Mouse (Mus musculus): ENCODE results near the gene Zfp365.

DNA sequence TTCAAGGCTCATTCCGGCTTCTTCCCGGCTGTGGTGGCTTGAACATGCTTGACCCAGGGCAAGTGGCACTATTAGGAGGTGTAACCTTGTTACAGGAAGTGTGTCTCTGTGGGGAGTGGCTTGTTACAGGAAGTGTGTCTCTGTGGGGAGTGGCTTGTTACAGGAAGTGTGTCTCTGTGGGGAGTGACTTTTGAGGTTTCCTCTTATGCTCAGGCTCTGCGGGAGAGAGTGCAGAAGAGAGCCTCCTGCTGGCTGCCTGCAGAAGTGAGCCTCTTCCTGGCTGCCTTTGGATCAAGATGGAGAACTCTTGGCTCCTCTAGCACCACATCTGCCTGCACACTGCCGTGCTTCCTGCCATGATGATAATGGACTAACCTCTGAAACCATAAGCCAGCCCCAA, 31.1 kb upstream of the Zfp365 start:
- TF ChIP-seq CTCF (IDR thresholded peaks at IDR 0.05; ENCODE audit: low read depth, low read length) (no peak), POLR2A (IDR thresholded peaks at IDR 0.05; ENCODE audit: extremely low read depth, insufficient read depth, low read length) (no peak)

Data from liver, adult 2 months (tissue).